Mouse (Mus musculus): ENCODE measurements around the gene Cyp1a1.
A peak's percentile ranks its signal among the peaks of the same experiment; 100 is the strongest.

Cyp1a1 gene

DNA sequence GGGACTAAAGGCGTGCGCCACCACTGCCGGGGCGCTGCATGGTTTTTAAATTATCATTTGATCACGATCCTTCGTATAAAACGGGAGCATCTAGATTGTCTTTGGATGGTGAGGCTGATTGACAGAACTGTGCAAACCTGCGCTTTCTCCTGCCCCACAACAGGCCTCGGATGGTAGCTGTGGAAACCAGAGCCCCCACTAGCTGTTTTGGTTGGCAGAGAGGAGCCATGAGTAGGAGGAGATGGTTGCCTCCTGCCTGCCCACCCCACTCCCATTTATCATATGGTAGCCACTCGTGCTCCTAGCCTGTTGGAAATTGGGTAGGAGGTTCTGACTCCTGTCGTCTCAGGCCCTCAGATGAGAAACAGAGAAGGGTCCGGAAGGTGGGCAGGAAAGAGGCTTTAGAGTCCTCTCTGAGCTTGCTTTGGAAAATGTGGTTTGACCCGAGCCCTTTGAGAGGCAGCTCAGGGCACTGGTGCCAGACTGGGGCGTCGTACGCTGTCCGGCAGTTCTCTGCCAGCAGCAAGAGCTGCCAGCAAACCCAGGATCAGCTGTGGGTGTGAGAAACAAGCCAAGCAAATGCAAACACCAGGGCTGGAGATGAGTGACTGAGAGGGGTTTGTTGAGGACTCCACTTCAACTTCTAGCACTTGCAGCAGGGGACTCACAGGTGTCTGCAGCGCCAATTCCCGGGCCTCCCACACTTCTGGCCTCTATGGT is 30.9 kb upstream of the Cyp1a1 start:
- DNase-seq: no peak

DNA sequence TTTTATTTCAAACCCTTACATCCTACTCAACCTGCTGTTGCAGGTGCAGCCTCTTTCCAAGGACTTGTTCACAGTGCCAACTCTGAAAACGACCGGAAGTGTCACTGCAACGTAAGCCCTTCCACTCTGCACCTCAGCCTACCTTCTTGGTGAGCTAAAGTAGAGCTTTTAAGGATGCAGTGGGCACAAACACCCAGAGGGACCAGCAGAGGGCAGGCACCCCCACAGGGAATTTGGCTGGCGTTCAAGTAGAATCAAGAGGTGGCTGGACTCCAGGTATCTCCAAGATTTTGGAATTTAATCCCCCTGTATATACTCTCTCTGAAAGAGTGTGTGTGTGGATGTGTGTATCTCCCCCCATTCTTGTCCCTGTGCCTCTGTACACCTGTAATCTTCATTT is 29.9 kb upstream of the Cyp1a1 start:
- peak; percentile 2 for DNase-seq

- DNase-seq: peak; percentile 21
Measured at GRCm38 (mm10) chr9:57658970-57659369, 28.8 kb upstream of the Cyp1a1 start.

- peak; percentile 84 for DNase-seq
Measured at GRCm38 (mm10) chr9:57659774-57660173, 28.0 kb upstream of the Cyp1a1 start.

GRCm38 (mm10) chr9:57660501-57660900 is 27.2 kb upstream of the Cyp1a1 start:
- peak; percentile 19 for DNase-seq

DNA sequence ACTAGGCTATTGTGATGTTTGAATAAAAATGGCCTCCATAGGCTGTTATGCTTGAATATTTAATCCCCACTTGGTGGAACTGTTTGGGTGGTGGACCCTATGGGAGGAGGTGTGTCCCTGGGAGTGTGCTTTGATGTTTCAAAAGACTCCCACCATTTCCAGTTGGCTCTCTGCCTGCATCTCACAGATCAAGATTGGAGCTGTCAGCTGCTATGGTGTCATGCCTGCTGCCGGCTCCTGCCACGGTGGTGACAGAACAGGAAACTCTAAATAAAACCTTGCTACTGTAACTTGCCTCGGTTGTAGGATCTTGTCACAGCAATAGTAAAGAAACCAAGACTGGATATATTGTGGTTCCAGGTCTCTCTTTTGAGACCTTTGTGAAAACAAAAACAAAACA is 26.2 kb upstream of the Cyp1a1 start:
- DNase-seq: no peak

GRCm38 (mm10) chr9:57664616-57665015 is 23.1 kb upstream of the Cyp1a1 start:
- DNase-seq: no peak

GRCm38 (mm10) chr9:57666536-57666935 is 21.2 kb upstream of the Cyp1a1 start:
- DNase-seq: peak; percentile 43

DNA sequence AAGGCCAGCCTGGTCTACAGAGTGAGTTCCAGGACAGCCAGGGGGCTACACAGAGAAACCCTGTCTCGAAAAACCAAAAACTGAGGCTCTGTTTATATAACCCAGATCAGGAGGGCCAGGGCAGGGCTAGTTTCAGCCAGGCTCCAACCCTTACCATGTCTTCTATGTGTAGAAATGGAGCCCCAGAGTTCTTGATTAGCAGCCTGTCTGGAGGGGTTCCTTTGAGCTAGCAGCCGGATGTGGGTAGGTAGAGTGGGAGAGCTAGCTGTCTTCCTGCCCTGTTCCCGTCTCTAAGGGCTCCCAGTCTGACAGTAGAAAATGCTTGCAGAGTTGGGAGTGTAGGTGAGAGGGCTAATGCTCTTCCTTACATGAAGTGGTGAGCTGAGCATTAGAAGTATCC is 20.6 kb upstream of the Cyp1a1 start:
- DNase-seq: peak; percentile 59

GRCm38 (mm10) chr9:57667817-57668216 is 19.9 kb upstream of the Cyp1a1 start:
- no peak for DNase-seq

DNA sequence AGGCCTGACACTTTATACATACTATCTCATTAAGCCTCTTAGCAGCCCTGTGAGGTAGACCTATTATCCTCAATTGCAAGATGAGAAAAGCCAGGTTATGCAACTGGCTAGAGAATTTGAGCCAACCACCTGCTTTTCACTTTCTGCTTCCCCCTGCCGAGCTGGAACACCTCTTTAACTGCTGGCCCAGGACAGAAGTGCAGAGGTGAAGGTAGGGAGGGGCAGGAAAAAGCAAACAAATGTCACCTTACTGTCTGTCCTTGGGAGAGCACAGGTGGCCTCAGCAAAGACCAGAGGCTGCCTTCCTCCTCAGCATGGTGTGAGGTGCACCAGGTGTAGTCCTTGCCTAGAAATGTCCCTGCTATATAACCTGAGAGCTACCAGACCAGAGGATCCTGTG is 19.5 kb upstream of the Cyp1a1 start:
- DNase-seq: no peak

- DNase-seq: no peak
Measured at GRCm38 (mm10) chr9:57669566-57669965, 18.2 kb upstream of the Cyp1a1 start.

DNA sequence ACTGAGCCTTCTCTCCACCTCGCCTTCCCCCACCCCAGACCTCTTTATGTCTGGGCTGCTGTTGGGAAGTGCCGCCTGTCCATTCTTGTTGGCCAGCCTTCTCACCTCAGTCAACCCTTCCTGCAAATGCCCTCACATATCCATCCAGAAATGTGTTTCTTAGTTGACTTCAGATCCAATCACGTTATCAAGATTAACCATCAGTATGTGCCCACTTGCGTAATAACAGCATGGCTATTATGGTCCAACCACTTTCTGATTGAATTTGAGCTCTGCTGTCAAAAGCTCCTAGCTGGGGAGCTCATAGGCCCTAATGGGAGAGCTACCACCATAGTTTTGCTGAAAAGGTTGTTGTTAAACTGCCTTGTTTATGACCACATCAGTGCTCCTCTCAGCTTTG is 16.7 kb upstream of the Cyp1a1 start:
- no peak for DNase-seq

DNA sequence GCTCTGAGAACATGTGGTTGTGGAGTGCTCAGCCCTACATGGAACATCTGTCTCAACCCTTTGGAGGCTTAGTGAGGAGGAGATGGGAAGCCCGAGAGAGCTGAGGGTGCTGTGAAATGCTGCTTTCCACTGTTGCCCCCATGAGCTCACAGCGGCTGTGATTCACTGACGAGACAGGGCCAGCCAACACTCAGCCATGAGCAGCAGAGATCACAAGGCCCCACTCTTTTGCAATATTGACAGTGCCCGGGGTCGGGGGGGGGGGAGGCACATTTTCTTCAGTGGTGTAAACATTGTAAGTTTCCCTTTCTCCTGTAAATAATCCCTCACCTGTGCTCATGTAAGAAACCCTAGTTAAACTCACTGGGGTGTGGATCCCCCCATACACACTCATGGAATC is 16.2 kb upstream of the Cyp1a1 start:
- DNase-seq: no peak

- DNase-seq: no peak
Measured at GRCm38 (mm10) chr9:57681411-57681810, 6.3 kb upstream of the Cyp1a1 start.

- DNase-seq: no peak
Measured at GRCm38 (mm10) chr9:57683520-57683919, 4.2 kb upstream of the Cyp1a1 start, which contains the start of gene Cyp1a2. Gene Cyp1a2, minus strand, starts transcription at chr9:57683703.

- DNase-seq: no peak
Measured at GRCm38 (mm10) chr9:57686011-57686410, 1.7 kb upstream of the Cyp1a1 start.

GRCm38 (mm10) chr9:57688158-57688557 is 430 bp downstream of the Cyp1a1 start:
- peak; percentile 37 for DNase-seq

DNA sequence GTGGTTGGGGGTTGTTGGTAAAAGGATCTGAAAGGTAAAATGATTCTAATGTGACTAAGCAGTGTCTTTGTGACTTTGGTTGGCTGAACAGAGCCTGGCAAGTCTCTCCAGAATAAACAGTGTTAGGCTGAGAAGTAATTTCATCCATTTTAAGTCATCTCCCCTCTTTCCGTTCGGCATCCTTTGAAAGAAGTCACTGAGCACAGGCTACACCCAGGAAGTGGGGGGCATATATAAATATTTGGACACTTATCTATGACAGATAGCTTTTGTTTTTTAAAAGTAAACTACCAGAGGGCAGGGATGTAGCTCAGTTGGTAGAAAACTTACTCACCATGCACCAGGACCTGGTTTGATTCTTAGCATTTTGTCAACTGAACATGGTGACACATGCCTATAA is 878 bp downstream of the Cyp1a1 start:
- no peak for DNase-seq

- DNase-seq: no peak
Measured at GRCm38 (mm10) chr9:57694108-57694507, 6.4 kb downstream of the Cyp1a1 start.

- peak; percentile 9 for DNase-seq
Measured at GRCm38 (mm10) chr9:57696380-57697285, 8.9 kb downstream of the Cyp1a1 start.

- no peak for DNase-seq
Measured at GRCm38 (mm10) chr9:57697380-57697779, 9.7 kb downstream of the Cyp1a1 start.

DNA sequence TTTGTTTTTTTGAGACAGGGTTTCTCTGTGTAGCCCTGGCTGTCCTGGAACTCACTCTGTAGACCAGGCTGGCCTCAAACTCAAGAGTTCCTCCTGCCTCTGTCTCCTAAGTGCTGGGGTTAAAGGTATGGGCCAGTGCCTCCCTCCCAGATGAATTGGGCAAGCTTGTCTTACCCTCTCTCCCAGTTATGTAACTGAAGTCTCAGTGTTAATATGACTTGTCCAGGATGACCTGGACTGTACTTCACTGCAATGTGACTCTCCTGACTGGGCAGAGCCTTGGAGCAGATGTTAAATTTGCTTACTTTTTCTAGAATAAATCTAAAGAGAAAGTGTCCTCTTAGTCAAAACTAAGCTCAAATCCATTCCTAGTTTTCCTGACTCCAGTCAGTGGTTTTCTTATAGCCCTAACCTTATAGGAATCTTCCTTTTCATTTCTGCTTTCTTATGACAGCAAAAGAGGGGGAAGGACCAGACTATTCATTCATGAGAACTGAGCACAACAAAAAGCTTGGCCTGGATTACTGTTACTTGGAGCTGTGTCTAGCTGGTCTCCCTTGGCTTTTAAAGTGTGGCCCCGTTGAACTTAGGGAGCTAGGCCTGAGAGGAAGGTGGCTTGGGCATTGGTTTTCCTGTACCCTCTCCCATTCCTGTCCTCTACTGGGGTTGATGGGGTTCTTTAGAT is 10.9 kb downstream of the Cyp1a1 start:
- DNase-seq: no peak

GRCm38 (mm10) chr9:57706496-57706895 is 18.8 kb downstream of the Cyp1a1 start:
- DNase-seq: no peak
